Mouse (Mus musculus) forebrain, embryonic 15.5 days (tissue): Measurements from ENCODE around the gene Atad1. TPM values are rescaled to one million over a fixed set of nuclear protein-coding genes. Genes with fewer than 3 reads are reported as not detected.

Source experiments
- ATAC-seq: fragments of 200-750 bp; cut with Nextera tagmentation; replicated peaks from 2 replicates; pipeline ENCODE4 v1.8.0; 2017; ENCODE audit warnings: mild to moderate bottlenecking, moderate TSS enrichment, moderate library complexity
- H3K27ac ChIP-seq: fragments of 300-500 bp; sonication (generic); replicated peaks from 2 replicates; pipeline ENCODE4 v1.5.1; 2015; ENCODE audit warnings: mild to moderate bottlenecking, inconsistent platforms
- H3K27me3 ChIP-seq: fragments of 300-500 bp; sonication (generic); 2 replicates; pipeline ENCODE4 v1.6.1; 2015; ENCODE audit warnings: inconsistent platforms
- H3K36me3 ChIP-seq: fragments of 300-500 bp; sonication (generic); 2 replicates; pipeline ENCODE4 v1.6.1; 2015; ENCODE audit warnings: mild to moderate bottlenecking, inconsistent platforms
- H3K4me1 ChIP-seq: fragments of 300-500 bp; sonication (generic); 2 replicates; pipeline ENCODE4 v1.6.1; 2015; ENCODE audit warnings: inconsistent platforms
- H3K4me2 ChIP-seq: fragments of 300-500 bp; sonication (generic); replicated peaks from 2 replicates; pipeline ENCODE4 v1.6.1; 2015; ENCODE audit warnings: mild to moderate bottlenecking, inconsistent platforms
- H3K4me3 ChIP-seq: fragments of 300-500 bp; sonication (generic); 2 replicates; pipeline ENCODE4 v1.5.1; 2015; ENCODE audit warnings: mild to moderate bottlenecking, inconsistent platforms
- H3K9ac ChIP-seq: fragments of 300-500 bp; sonication (generic); replicated peaks from 2 replicates; pipeline ENCODE4 v1.6.1; 2015; ENCODE audit warnings: mild to moderate bottlenecking, inconsistent platforms
- H3K9me3 ChIP-seq: fragments of 300-500 bp; sonication (generic); 2 replicates; pipeline ENCODE4 v1.6.1; 2016; ENCODE audit warnings: inconsistent platforms
- WGBS: fragments of 180-500 bp; shearing (Covaris S2); methylation state at CpG from one replicate; pipeline ENCODE4 v1.1.7; 2015; ENCODE audit warnings: mixed read lengths; 5-methylcytosine and 5-hydroxymethylcytosine counted together
- polyA plus RNA-seq: library from polyadenylated mRNA; unstranded; fragments of >200 nt; fragmentation: Nextera tagmentation; extraction: Ambion mirVana; gene quantifications from 2 replicates; pipeline ENCODE4 v1.2.1, GENCODE M21; 2015

The Atad1 gene
- polyA plus RNA-seq, 1 experiment from 2014 or later, result 120 TPM

- ATAC-seq, result no peak
- no peak overlapping the region for H3K9ac ChIP-seq
- WGBS, result 92% methylated on average over 7 of the region's 7 CpGs
- no peak overlapping the region for H3K27ac ChIP-seq
- H3K4me3 ChIP-seq, result no peak overlapping the region
- H3K27me3 ChIP-seq, result no peaks in the 10 kb centered on the region
- no peaks in the 10 kb centered on the region for H3K4me1 ChIP-seq
- H3K36me3 ChIP-seq, result no peaks in the 10 kb centered on the region
- no peak overlapping the region for H3K4me2 ChIP-seq
- no peaks in the 10 kb centered on the region for H3K9me3 ChIP-seq
Observed at GRCm38 (mm10) chr19:32737844-32738243, 1.7 kb downstream of the Atad1 start.

- no peaks in the 10 kb centered on the region for H3K36me3 ChIP-seq
- no peaks in the 10 kb centered on the region for H3K4me1 ChIP-seq
- no peak overlapping the region for H3K4me2 ChIP-seq
- no peaks in the 10 kb centered on the region for H3K9me3 ChIP-seq
- no peak overlapping the region for H3K9ac ChIP-seq
- no peaks in the 10 kb centered on the region for H3K27me3 ChIP-seq
- no peak for ATAC-seq
- no peak overlapping the region for H3K4me3 ChIP-seq
- no peak overlapping the region for H3K27ac ChIP-seq
Observed at GRCm38 (mm10) chr19:32732922-32733321, 6.7 kb downstream of the Atad1 start.

GRCm38 (mm10) chr19:32729785-32730184 lies 9.8 kb downstream of the Atad1 start:
- no peaks in the 10 kb centered on the region for H3K36me3 ChIP-seq
- H3K27ac ChIP-seq, result no peak overlapping the region
- H3K4me1 ChIP-seq, result peaks cover 11% of the 10 kb centered on the region
- H3K27me3 ChIP-seq, result no peaks in the 10 kb centered on the region
- H3K9ac ChIP-seq, result no peak overlapping the region
- 89% methylated on average over 4 of the region's 4 CpGs for WGBS
- no peaks in the 10 kb centered on the region for H3K9me3 ChIP-seq
- ATAC-seq, result no peak
- H3K4me3 ChIP-seq, result no peak overlapping the region
- H3K4me2 ChIP-seq, result no peak overlapping the region

GRCm38 (mm10) chr19:32726451-32727325 lies 12.9 kb downstream of the Atad1 start:
- Histone ChIP-seq H3K9me3 (no peaks in the 10 kb centered on the region), H3K27me3 (no peaks in the 10 kb centered on the region), H3K4me1 (peaks cover 11% of the 10 kb centered on the region), H3K9ac (peak overlapping the region; percentile 18; the same call in 1 of the 2 replicates), H3K4me3 (peak overlapping the region; percentile 15), H3K27ac (no peak overlapping the region), H3K36me3 (no peaks in the 10 kb centered on the region), H3K4me2 (peak overlapping the region; percentile 40)
- peak; percentile 53 for ATAC-seq
- WGBS, result 2% methylated on average over 22 of the region's 22 CpGs

- 8% methylated on average over 7 of the region's 7 CpGs for WGBS
- H3K9me3 ChIP-seq, result no peaks in the 10 kb centered on the region
- H3K27me3 ChIP-seq, result no peaks in the 10 kb centered on the region
- no peak overlapping the region for H3K9ac ChIP-seq
- ATAC-seq, result no peak
- no peak overlapping the region for H3K4me3 ChIP-seq
- no peak overlapping the region for H3K27ac ChIP-seq
- H3K4me2 ChIP-seq, result no peak overlapping the region
- no peaks in the 10 kb centered on the region for H3K36me3 ChIP-seq
- peaks cover 11% of the 10 kb centered on the region for H3K4me1 ChIP-seq
Observed at GRCm38 (mm10) chr19:32723817-32724216, 15.8 kb downstream of the Atad1 start.

- Histone ChIP-seq H3K4me2 (no peak overlapping the region), H3K4me3 (no peak overlapping the region), H3K9ac (no peak overlapping the region), H3K27ac (no peak overlapping the region), H3K4me1 (no peaks in the 10 kb centered on the region), H3K36me3 (no peaks in the 10 kb centered on the region), H3K9me3 (no peaks in the 10 kb centered on the region), H3K27me3 (no peaks in the 10 kb centered on the region)
- WGBS, result 87% methylated on average over 1 of the region's 1 CpGs
- ATAC-seq, result no peak
Observed at GRCm38 (mm10) chr19:32720319-32720718, 19.3 kb downstream of the Atad1 start.

GRCm38 (mm10) chr19:32717590-32717989 lies 22.0 kb downstream of the Atad1 start:
- Histone ChIP-seq H3K9me3 (no peaks in the 10 kb centered on the region), H3K27ac (no peak overlapping the region), H3K4me2 (no peak overlapping the region), H3K27me3 (no peaks in the 10 kb centered on the region), H3K4me3 (no peak overlapping the region), H3K36me3 (no peaks in the 10 kb centered on the region), H3K9ac (no peak overlapping the region), H3K4me1 (peaks cover 6% of the 10 kb centered on the region; the same call in 1 of the 2 replicates)
- WGBS, result 69% methylated on average over 3 of the region's 3 CpGs
- ATAC-seq, result no peak

GRCm38 (mm10) chr19:32715681-32716080 lies 23.9 kb downstream of the Atad1 start:
- Histone ChIP-seq H3K4me3 (no peak overlapping the region), H3K27me3 (no peaks in the 10 kb centered on the region), H3K4me1 (peaks cover 15% of the 10 kb centered on the region), H3K9me3 (no peaks in the 10 kb centered on the region), H3K9ac (no peak overlapping the region), H3K27ac (no peak overlapping the region), H3K36me3 (no peaks in the 10 kb centered on the region), H3K4me2 (no peak overlapping the region)
- no peak for ATAC-seq

- Histone ChIP-seq H3K36me3 (no peaks in the 10 kb centered on the region), H3K4me1 (peaks cover 20% of the 10 kb centered on the region), H3K4me3 (no peak overlapping the region), H3K27ac (no peak overlapping the region), H3K9ac (no peak overlapping the region), H3K9me3 (no peaks in the 10 kb centered on the region), H3K4me2 (no peak overlapping the region), H3K27me3 (no peaks in the 10 kb centered on the region)
- 0% methylated on average over 3 of the region's 3 CpGs for WGBS
- no peak for ATAC-seq
Observed at GRCm38 (mm10) chr19:32715201-32715600, 24.4 kb downstream of the Atad1 start.

GRCm38 (mm10) chr19:32713471-32713870 lies 26.1 kb downstream of the Atad1 start:
- WGBS, result 75% methylated on average over 3 of the region's 3 CpGs
- H3K4me3 ChIP-seq, result no peak overlapping the region
- no peaks in the 10 kb centered on the region for H3K36me3 ChIP-seq
- H3K4me1 ChIP-seq, result peaks cover 26% of the 10 kb centered on the region
- no peak for ATAC-seq
- H3K27ac ChIP-seq, result no peak overlapping the region
- H3K9me3 ChIP-seq, result no peaks in the 10 kb centered on the region
- no peak overlapping the region for H3K9ac ChIP-seq
- no peaks in the 10 kb centered on the region for H3K27me3 ChIP-seq
- no peak overlapping the region for H3K4me2 ChIP-seq

- Histone ChIP-seq H3K27me3 (no peaks in the 10 kb centered on the region), H3K4me2 (peak overlapping the region; percentile 79), H3K4me3 (peak overlapping the region; percentile 71), H3K9me3 (no peaks in the 10 kb centered on the region), H3K9ac (peak overlapping the region; percentile 82), H3K27ac (peak overlapping the region; percentile 87), H3K4me1 (peaks cover 26% of the 10 kb centered on the region), H3K36me3 (no peaks in the 10 kb centered on the region)
- 0% methylated on average over 11 of the region's 11 CpGs for WGBS
- ATAC-seq, result peak; percentile 90
Observed at GRCm38 (mm10) chr19:32712588-32713042, 27.0 kb downstream of the Atad1 start.

GRCm38 (mm10) chr19:32711761-32712541 lies 27.6 kb downstream of the Atad1 start:
- H3K4me3 ChIP-seq, result peak overlapping the region; percentile 71
- peak overlapping the region; percentile 82 for H3K9ac ChIP-seq
- WGBS, result under 1% methylated on average over 62 of the region's 63 CpGs
- ATAC-seq, result peak; percentile 98
- H3K4me2 ChIP-seq, result peak overlapping the region; percentile 79
- H3K27me3 ChIP-seq, result no peaks in the 10 kb centered on the region
- peaks cover 26% of the 10 kb centered on the region for H3K4me1 ChIP-seq
- H3K36me3 ChIP-seq, result no peaks in the 10 kb centered on the region
- H3K9me3 ChIP-seq, result no peaks in the 10 kb centered on the region
- peak overlapping the region; percentile 87 for H3K27ac ChIP-seq
